Mouse (Mus musculus): Measurements from ENCODE around the gene Gm28043. TPM values are rescaled to one million over a fixed set of nuclear protein-coding genes. Genes with fewer than 3 reads are reported as not detected.
A peak's percentile ranks its signal among the peaks of the same experiment; 100 is the strongest.

Gm28043 gene
- polyA plus RNA-seq, 1 experiment = 1.2 TPM

GRCm38 (mm10) chr17:29637895-29638294 lies 23.2 kb downstream of the Gm28043 start:
- DNase-seq = no peak
- no peak overlapping the region for H3K4me3 ChIP-seq (replicated peaks; ENCODE audit: extremely low read depth, low read depth, low read length)
- TF ChIP-seq POLR2A (IDR thresholded peaks at IDR 0.05; ENCODE audit: borderline replicate concordance, extremely low read depth, low read depth, low read length) = no peak
- TF ChIP-seq CTCF (IDR thresholded peaks at IDR 0.05; ENCODE audit: insufficient read depth, low read length) = no peak
- H3K4me1 ChIP-seq (ENCODE audit: control insufficient read depth, insufficient read depth, low read length) = peaks cover 4% of the 10 kb centered on the region; the same call in 1 of the 2 replicates
- WGBS = 55% methylated on average over 8 of the region's 8 CpGs

- TF ChIP-seq CTCF (IDR thresholded peaks at IDR 0.05; ENCODE audit: insufficient read depth, low read length) = no peak
- no peak for TF ChIP-seq POLR2A (IDR thresholded peaks at IDR 0.05; ENCODE audit: borderline replicate concordance, extremely low read depth, low read depth, low read length)
- peaks cover 4% of the 10 kb centered on the region; the same call in 1 of the 2 replicates for H3K4me1 ChIP-seq (ENCODE audit: control insufficient read depth, insufficient read depth, low read length)
- 98% methylated on average over 11 of the region's 11 CpGs for whole genome bisulfite sequencing
- DNase-seq = no peak
- no peak overlapping the region for H3K4me3 ChIP-seq (replicated peaks; ENCODE audit: extremely low read depth, low read depth, low read length)
Observed at GRCm38 (mm10) chr17:29640971-29641370, 26.3 kb downstream of the Gm28043 start.

GRCm38 (mm10) chr17:29642219-29642618 lies 27.5 kb downstream of the Gm28043 start:
- TF ChIP-seq CTCF (IDR thresholded peaks at IDR 0.05; ENCODE audit: insufficient read depth, low read length) = no peak
- TF ChIP-seq POLR2A (IDR thresholded peaks at IDR 0.05; ENCODE audit: borderline replicate concordance, extremely low read depth, low read depth, low read length) = no peak
- WGBS = 64% methylated on average over 3 of the region's 3 CpGs
- Histone ChIP-seq H3K4me3 (replicated peaks; ENCODE audit: extremely low read depth, low read depth, low read length) (no peak overlapping the region), H3K4me1 (ENCODE audit: control insufficient read depth, insufficient read depth, low read length) (peaks cover under 1% of the 10 kb centered on the region; the same call in 1 of the 2 replicates)
- DNase-seq = no peak

- no peak overlapping the region for H3K4me3 ChIP-seq (replicated peaks; ENCODE audit: extremely low read depth, low read depth, low read length)
- 50% methylated on average over 2 of the region's 2 CpGs for WGBS
- no peak for TF ChIP-seq CTCF (IDR thresholded peaks at IDR 0.05; ENCODE audit: insufficient read depth, low read length)
- no peak for TF ChIP-seq POLR2A (IDR thresholded peaks at IDR 0.05; ENCODE audit: borderline replicate concordance, extremely low read depth, low read depth, low read length)
- DNase-seq = no peak
- peaks cover 3% of the 10 kb centered on the region for H3K4me1 ChIP-seq (ENCODE audit: control insufficient read depth, insufficient read depth, low read length)
Observed at GRCm38 (mm10) chr17:29658249-29658648, 43.6 kb downstream of the Gm28043 start.

- peak; percentile 98 for DNase-seq
- under 1% methylated on average over 41 of the region's 41 CpGs for WGBS
Observed at GRCm38 (mm10) chr17:29660076-29660761, 45.5 kb downstream of the Gm28043 start, which contains the start of gene Cmtr1. TSS of gene Cmtr1 (plus strand) at chr17:29660595.

GRCm38 (mm10) chr17:29660762-29661391 lies 46.2 kb downstream of the Gm28043 start:
- peaks cover 3% of the 10 kb centered on the region for H3K4me1 ChIP-seq (ENCODE audit: control insufficient read depth, insufficient read depth, low read length)
- WGBS = under 1% methylated on average over 41 of the region's 41 CpGs
- TF ChIP-seq POLR2A (IDR thresholded peaks at IDR 0.05; ENCODE audit: borderline replicate concordance, extremely low read depth, low read depth, low read length) = no peak
- no peak for TF ChIP-seq CTCF (IDR thresholded peaks at IDR 0.05; ENCODE audit: insufficient read depth, low read length)
- peak overlapping the region; percentile 89 for H3K4me3 ChIP-seq (replicated peaks; ENCODE audit: extremely low read depth, low read depth, low read length)
- no peak for DNase-seq

More at GRCm38 (mm10) chr17:29660076-29660761, 45.5 kb downstream of the Gm28043 start, which contains the start of gene Cmtr1:
- Histone ChIP-seq H3K4me1 (ENCODE audit: control insufficient read depth, insufficient read depth, low read length) (peaks cover 3% of the 10 kb centered on the region), H3K4me3 (replicated peaks; ENCODE audit: extremely low read depth, low read depth, low read length) (peak within 1 kb of the TSS; percentile 89)
- TF ChIP-seq POLR2A (IDR thresholded peaks at IDR 0.05; ENCODE audit: borderline replicate concordance, extremely low read depth, low read depth, low read length) = peak; percentile 88
- no peak for TF ChIP-seq CTCF (IDR thresholded peaks at IDR 0.05; ENCODE audit: insufficient read depth, low read length)

GRCm38 (mm10) chr17:29662145-29662544 lies 47.5 kb downstream of the Gm28043 start:
- no peak overlapping the region for H3K4me3 ChIP-seq (replicated peaks; ENCODE audit: extremely low read depth, low read depth, low read length)
- WGBS = 84% methylated on average over 6 of the region's 6 CpGs
- no peak for DNase-seq
- peaks cover 3% of the 10 kb centered on the region for H3K4me1 ChIP-seq (ENCODE audit: control insufficient read depth, insufficient read depth, low read length)
- TF ChIP-seq CTCF (IDR thresholded peaks at IDR 0.05; ENCODE audit: insufficient read depth, low read length) = no peak
- TF ChIP-seq POLR2A (IDR thresholded peaks at IDR 0.05; ENCODE audit: borderline replicate concordance, extremely low read depth, low read depth, low read length) = no peak

GRCm38 (mm10) chr17:29668051-29668986 lies 53.6 kb downstream of the Gm28043 start:
- DNase-seq = no peak
- no peak overlapping the region for H3K4me3 ChIP-seq (replicated peaks; ENCODE audit: extremely low read depth, low read depth, low read length)
- WGBS = 80% methylated on average over 10 of the region's 10 CpGs
- TF ChIP-seq POLR2A (IDR thresholded peaks at IDR 0.05; ENCODE audit: borderline replicate concordance, extremely low read depth, low read depth, low read length) (no peak), CTCF (IDR thresholded peaks at IDR 0.05; ENCODE audit: insufficient read depth, low read length) (no peak)
- H3K4me1 ChIP-seq (ENCODE audit: control insufficient read depth, insufficient read depth, low read length) = peaks cover 8% of the 10 kb centered on the region

GRCm38 (mm10) chr17:29669030-29669429 lies 54.4 kb downstream of the Gm28043 start:
- 83% methylated on average over 4 of the region's 4 CpGs for WGBS
- no peak for DNase-seq
- H3K4me3 ChIP-seq (replicated peaks; ENCODE audit: extremely low read depth, low read depth, low read length) = no peak overlapping the region
- TF ChIP-seq CTCF (IDR thresholded peaks at IDR 0.05; ENCODE audit: insufficient read depth, low read length) = no peak
- peaks cover 8% of the 10 kb centered on the region for H3K4me1 ChIP-seq (ENCODE audit: control insufficient read depth, insufficient read depth, low read length)

All from lung, adult 2 months (tissue).